Mouse (Mus musculus) liver, embryonic 14.5 days (tissue): ENCODE measurements around the gene Smim1.

Experiments
- CTCF ChIP-seq: IDR thresholded peaks from 2 replicates; pipeline ENCODE4 v1.5.1; 2016; ENCODE audit warnings: antibody characterized with exemption, low read depth, control low read depth
- EP300 ChIP-seq: IDR thresholded peaks from 2 replicates; pipeline ENCODE4 v1.6.1; 2016; ENCODE audit warnings: antibody characterized with exemption, low read depth

DNA sequence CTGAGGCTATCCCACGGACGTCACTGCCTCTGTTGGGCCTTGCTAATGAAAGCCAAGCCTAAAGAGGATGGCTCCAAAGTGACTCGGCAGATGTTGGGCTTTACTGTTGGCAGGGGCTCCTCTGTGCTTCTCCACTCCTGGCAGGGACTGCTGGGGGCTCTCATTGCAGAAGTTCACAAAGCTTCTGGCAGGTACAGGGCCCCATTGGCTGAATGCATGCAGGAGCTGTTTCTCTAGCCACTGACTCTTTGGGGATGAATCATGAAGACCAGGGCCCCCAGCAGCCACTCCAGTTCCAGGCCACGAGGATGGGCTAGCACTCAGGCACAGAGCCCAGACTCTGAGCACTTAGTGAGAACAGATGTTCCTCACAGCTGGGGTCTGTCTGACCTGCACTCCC, 31.7 kb upstream of the Smim1 start:
- TF ChIP-seq EP300, result no peak
- TF ChIP-seq CTCF, result no peak
